Mouse (Mus musculus) brain, embryonic 14.5 days (tissue): ENCODE data around the gene Gas7.

Source experiments
- CTCF ChIP-seq: fragments of 200-500 bp; IDR thresholded peaks from 2 replicates; pipeline ENCODE4 v1.5.1; 2012; ENCODE audit warnings: inconsistent platforms, mild to moderate bottlenecking, moderate library complexity, borderline replicate concordance; ENCODE audit not compliant: insufficient read depth, insufficient read length; ENCODE audit errors: extremely low read depth
- POLR2A ChIP-seq: fragments of 200-500 bp; IDR thresholded peaks from 2 replicates; pipeline ENCODE4 v1.6.1; 2012; ENCODE audit warnings: mild to moderate bottlenecking, inconsistent platforms, borderline replicate concordance; ENCODE audit not compliant: poor library complexity, insufficient read depth, insufficient read length, severe bottlenecking; ENCODE audit errors: extremely low read depth

GRCm38 (mm10) chr11:67649971-67650707 is 194.9 kb downstream of the Gas7 start:
- TF ChIP-seq POLR2A = no peak
- TF ChIP-seq CTCF = no peak
